ENCODE assay signal across 24 mouse cellular contexts in genomic region chr1:77450201-77450600, GRCm38 (mm10).
DNase-seq lines count a peak whose midpoint lies in the region; ATAC-seq and TF ChIP-seq lines count a peak whose summit lies in the region.
"Had no signal": no experiment of that assay in that cellular context is flagged by ENCODE, and none has a peak within 500 bp of the region (broad histone marks: within the 10 kb centered on the region; RNA-seq: fewer than 3 reads in every experiment).

No protein-coding gene starts in this region.

- peaks cover 2% of the 10 kb centered on the region for H3K4me1 ChIP-seq in heart, adult 2 months (ENCODE audit: control insufficient read depth, insufficient read depth, low read length)
- peaks cover 9% of the 10 kb centered on the region for H3K4me1 ChIP-seq in kidney, postnatal 0 days (replicated peaks; ENCODE audit: insufficient read depth, low read length)
- H3K4me1 ChIP-seq in lung, postnatal 0 days (ENCODE audit: insufficient read depth, low read depth, low read length): peaks cover 4% of the 10 kb centered on the region; the same call in 1 of the 2 replicates

- no peak for TF ChIP-seq CTCF in heart, adult 2 months (IDR thresholded peaks at IDR 0.05)
- TF ChIP-seq CTCF in kidney, postnatal 0 days (IDR thresholded peaks at IDR 0.05; ENCODE audit: low read depth): no peak
- TF ChIP-seq CTCF in lung, postnatal 0 days (IDR thresholded peaks at IDR 0.05): no peak

- 55% methylated on average over 3 of the region's 3 CpGs for WGBS in heart, adult 2 months
- WGBS in kidney, postnatal 0 days: 43% methylated on average over 3 of the region's 3 CpGs
- WGBS in lung, postnatal 0 days: 32% methylated on average over 3 of the region's 3 CpGs

- no peak overlapping the region for H3K9ac ChIP-seq in heart, adult 2 months (ENCODE audit: low read depth, low read length)
- H3K9ac ChIP-seq in kidney, postnatal 0 days (ENCODE audit: low read depth, low read length): no peak overlapping the region
- no peak overlapping the region for H3K9ac ChIP-seq in lung, postnatal 0 days (replicated peaks; ENCODE audit: low read depth)
- H3K9ac ChIP-seq: embryonic facial prominence, embryonic 13.5 days; forebrain, embryonic 12.5 days; forebrain, embryonic 15.5 days; heart, embryonic 13.5 days; hindbrain, embryonic 14.5 days had no signal

- ATAC-seq in kidney, postnatal 0 days (replicated peaks; ENCODE audit: low FRiP score, low read depth): no peak
- no peak for ATAC-seq in lung, postnatal 0 days
- ATAC-seq: CD4-positive, CD25-positive, alpha-beta regulatory T cell, adult 4 months; forebrain, embryonic 15.5 days; hindbrain, postnatal 0 days; inflammation-experienced regulatory T-cells, adult 6 months had no signal

- no peak for TF ChIP-seq EP300 in heart, adult 2 months (IDR thresholded peaks at IDR 0.05; ENCODE audit: insufficient read depth, low read depth, low read length)
- TF ChIP-seq EP300 in lung, postnatal 0 days (IDR thresholded peaks at IDR 0.05): no peak

- H3K9me3 ChIP-seq in kidney, postnatal 0 days (replicated peaks; ENCODE audit: low read length): no peaks in the 10 kb centered on the region
- H3K9me3 ChIP-seq in lung, postnatal 0 days (ENCODE audit: low read length): no peaks in the 10 kb centered on the region
- H3K9me3 ChIP-seq: embryonic facial prominence, embryonic 10.5 days; embryonic facial prominence, embryonic 13.5 days; forebrain, embryonic 12.5 days; forebrain, embryonic 15.5 days; heart, embryonic 13.5 days had no signal

- intact Hi-C loops in heart, adult 2 months (cut with DNase I): no loop called here

- no peak overlapping the region for H3K27ac ChIP-seq in heart, adult 2 months
- H3K27ac ChIP-seq in kidney, postnatal 0 days: no peak overlapping the region
- no peak overlapping the region for H3K27ac ChIP-seq in lung, postnatal 0 days (ENCODE audit: low read length)
- H3K27ac ChIP-seq: embryonic facial prominence, embryonic 10.5 days; embryonic facial prominence, embryonic 13.5 days; forebrain, embryonic 12.5 days; forebrain, embryonic 15.5 days; heart, embryonic 13.5 days; hindbrain, embryonic 14.5 days; hindbrain, postnatal 0 days had no signal

- DNase-seq in heart, adult 11 months: peak; percentile 58
- DNase-seq in heart, adult 2 months: no peak
- peak; percentile 47 for DNase-seq in kidney, postnatal 0 days (ENCODE audit: low spot score)
- no peak for DNase-seq in kidney, adult 11 months
- DNase-seq in lung, postnatal 0 days (ENCODE audit: low spot score): peak; percentile 26
- no peak for DNase-seq in lung, postnatal 25 days (ENCODE audit: low spot score)
- DNase-seq: adrenal gland, adult 8-10 months; cerebellum, adult 11-12 months; cerebellum, adult 8-10 months; cerebellum, postnatal 10 days; cerebellum, postnatal 36 days; embryo, embryonic 11 days; gastrocnemius, postnatal 25 days; heart, postnatal 4 days had no signal

- H3K36me3 ChIP-seq in heart, adult 2 months (ENCODE audit: control insufficient read depth, insufficient read depth, low read length): peaks cover 6% of the 10 kb centered on the region
- H3K36me3 ChIP-seq in kidney, postnatal 0 days (ENCODE audit: insufficient read depth, low read length): no peaks in the 10 kb centered on the region
- H3K36me3 ChIP-seq in lung, postnatal 0 days (ENCODE audit: insufficient read depth, low read length): no peaks in the 10 kb centered on the region
- H3K36me3 ChIP-seq: embryonic facial prominence, embryonic 13.5 days; forebrain, embryonic 12.5 days; forebrain, embryonic 15.5 days; heart, embryonic 13.5 days had no signal

- H3K79me2 ChIP-seq in heart, adult 2 months (replicated peaks; ENCODE audit: control insufficient read depth, insufficient read depth, low read length): no peaks in the 10 kb centered on the region; the same call in 1 of the 2 replicates

- no peak overlapping the region for H3K4me2 ChIP-seq in kidney, postnatal 0 days (ENCODE audit: low read length)
- no peak overlapping the region for H3K4me2 ChIP-seq in lung, postnatal 0 days (replicated peaks; ENCODE audit: low read depth, low read length)
- H3K4me2 ChIP-seq: embryonic facial prominence, embryonic 13.5 days; forebrain, embryonic 12.5 days; forebrain, embryonic 15.5 days; heart, embryonic 13.5 days; hindbrain, embryonic 14.5 days had no signal

- H3K4me3 ChIP-seq in heart, adult 2 months: no peak overlapping the region
- H3K4me3 ChIP-seq in kidney, postnatal 0 days (replicated peaks; ENCODE audit: low read depth, low read length): no peak overlapping the region
- H3K4me3 ChIP-seq in lung, postnatal 0 days (ENCODE audit: low read depth, low read length): no peak overlapping the region
- H3K4me3 ChIP-seq: embryonic facial prominence, embryonic 10.5 days; embryonic facial prominence, embryonic 13.5 days; erythroblast, embryonic 14.5 days; forebrain, embryonic 12.5 days; forebrain, embryonic 15.5 days; heart, embryonic 13.5 days had no signal

- no peaks in the 10 kb centered on the region for H3K27me3 ChIP-seq in heart, adult 2 months (ENCODE audit: control insufficient read depth, insufficient read depth, low read length)
- no peaks in the 10 kb centered on the region; the same call in 1 of the 2 replicates for H3K27me3 ChIP-seq in kidney, postnatal 0 days (ENCODE audit: insufficient read depth, low read length)
- no peaks in the 10 kb centered on the region for H3K27me3 ChIP-seq in lung, postnatal 0 days (replicated peaks; ENCODE audit: insufficient read depth, low read length)
- H3K27me3 ChIP-seq: embryonic facial prominence, embryonic 13.5 days; forebrain, embryonic 12.5 days; forebrain, embryonic 15.5 days; heart, embryonic 13.5 days had no signal

- TF ChIP-seq POLR2A in heart, adult 2 months (IDR thresholded peaks at IDR 0.05; ENCODE audit: insufficient read depth, low read depth, low read length): no peak

Comparison
In these comparisons a context has a peak if more than half of its experiments do, and no peak if none do; other contexts are left out.
1. DNase-seq: peak in heart, adult 11 months (single experiment), kidney, postnatal 0 days (single experiment) and lung, postnatal 0 days (single experiment); none in heart, adult 2 months (0 of 2), kidney, adult 11 months (single experiment) and lung, postnatal 25 days (single experiment).